Mouse (Mus musculus) ES-Bruce4 (cell line): ENCODE measurements around the gene Ranbp17.

ENCODE experiments used
- CTCF ChIP-seq: IDR thresholded peaks from one replicate; pipeline ENCODE4 v1.8.1; 2011; ENCODE audit warnings: low read depth, low read length
- POLR2A ChIP-seq: IDR thresholded peaks from one replicate; pipeline ENCODE4 v1.8.1; 2011; ENCODE audit warnings: low read length; ENCODE audit not compliant: insufficient read depth

DNA sequence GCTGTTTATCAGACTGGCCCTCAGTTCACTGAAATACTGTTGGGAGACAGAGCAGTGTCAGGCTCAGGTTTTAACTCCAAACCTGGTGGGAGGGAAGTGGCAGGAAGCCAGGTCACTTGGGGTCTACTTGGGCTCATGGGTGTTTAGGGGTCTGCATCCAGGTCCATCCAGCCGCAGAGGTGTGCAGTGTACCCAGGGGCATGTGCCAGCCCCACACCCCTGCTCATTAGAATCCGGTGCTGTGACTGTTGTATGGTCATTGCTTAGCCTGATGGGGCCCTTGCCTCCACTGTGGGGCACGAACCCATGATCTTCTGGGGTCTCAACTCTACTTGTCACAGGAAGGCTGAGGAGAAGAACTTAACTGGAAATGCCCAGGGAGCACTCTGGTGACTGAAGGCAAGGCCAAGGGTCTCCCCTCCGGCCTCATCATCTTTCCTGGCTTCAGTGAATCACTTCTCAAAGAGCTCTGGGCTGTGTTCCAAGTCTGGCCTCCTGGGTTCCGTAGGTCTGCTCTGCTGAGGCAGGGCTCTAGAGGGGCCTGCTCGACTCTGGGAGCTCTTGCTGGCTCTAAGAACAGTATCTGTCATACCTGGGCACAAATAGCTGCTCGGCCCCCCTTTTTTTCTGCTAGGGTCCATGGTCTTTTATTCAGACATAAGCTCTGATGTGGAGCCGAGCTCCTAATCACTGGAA lies 296.0 kb downstream of the Ranbp17 start:
- TF ChIP-seq CTCF (no peak), POLR2A (no peak)
